Mouse (Mus musculus) heart, embryonic 13.5 days (tissue): ENCODE measurements around the gene Pitpnm2. TPM values are rescaled to one million over a fixed set of nuclear protein-coding genes. Genes with fewer than 3 reads are reported as not detected.

Source experiments
- ATAC-seq: fragments of 200-750 bp; cut with Nextera tagmentation; 2 replicates; pipeline ENCODE4 v1.8.0; 2017; ENCODE audit warnings: moderate TSS enrichment; ENCODE audit not compliant: insufficient number of reproducible peaks, low FRiP score, low TSS enrichment; ENCODE audit errors: extremely low read depth
- H3K27ac ChIP-seq: fragments of 300-500 bp; sonication (generic); replicated peaks from 2 replicates; pipeline ENCODE4 v1.5.1; 2015; ENCODE audit warnings: moderate library complexity, mild to moderate bottlenecking, inconsistent platforms
- H3K27me3 ChIP-seq: fragments of 300-500 bp; sonication (generic); replicated peaks from 2 replicates; pipeline ENCODE4 v1.6.1; 2015; ENCODE audit warnings: mild to moderate bottlenecking, inconsistent platforms
- H3K36me3 ChIP-seq: fragments of 300-500 bp; sonication (generic); 2 replicates; pipeline ENCODE4 v1.6.1; 2015; ENCODE audit warnings: mild to moderate bottlenecking, inconsistent platforms
- H3K4me1 ChIP-seq: fragments of 300-500 bp; sonication (generic); 2 replicates; pipeline ENCODE4 v1.6.1; 2015; ENCODE audit warnings: inconsistent platforms
- H3K4me2 ChIP-seq: fragments of 300-500 bp; sonication (generic); 2 replicates; pipeline ENCODE4 v1.6.1; 2015; ENCODE audit warnings: inconsistent platforms, mild to moderate bottlenecking, moderate library complexity
- H3K4me3 ChIP-seq: fragments of 300-500 bp; sonication (generic); 2 replicates; pipeline ENCODE4 v1.5.1; 2015; ENCODE audit warnings: moderate library complexity, mild to moderate bottlenecking, inconsistent platforms
- H3K9ac ChIP-seq: fragments of 300-500 bp; sonication (generic); 2 replicates; pipeline ENCODE4 v1.6.1; 2015; ENCODE audit warnings: inconsistent platforms, mild to moderate bottlenecking, moderate library complexity
- H3K9me3 ChIP-seq: fragments of 300-500 bp; sonication (generic); 2 replicates; pipeline ENCODE4 v1.6.1; 2016; ENCODE audit warnings: inconsistent platforms
- WGBS: fragments of 180-500 bp; shearing (Covaris S2); methylation state at CpG from one replicate; pipeline ENCODE4 v1.1.7; 2015; ENCODE audit warnings: mixed read lengths; 5-methylcytosine and 5-hydroxymethylcytosine counted together
- polyA plus RNA-seq: library from polyadenylated mRNA; unstranded; fragments of >200 nt; fragmentation: Nextera tagmentation; extraction: Ambion mirVana; gene quantifications from 2 replicates; pipeline ENCODE4 v1.2.1, GENCODE M21; 2015

The Pitpnm2 gene
- polyA plus RNA-seq, 1 experiment from 2014 or later: 6.6 TPM

DNA sequence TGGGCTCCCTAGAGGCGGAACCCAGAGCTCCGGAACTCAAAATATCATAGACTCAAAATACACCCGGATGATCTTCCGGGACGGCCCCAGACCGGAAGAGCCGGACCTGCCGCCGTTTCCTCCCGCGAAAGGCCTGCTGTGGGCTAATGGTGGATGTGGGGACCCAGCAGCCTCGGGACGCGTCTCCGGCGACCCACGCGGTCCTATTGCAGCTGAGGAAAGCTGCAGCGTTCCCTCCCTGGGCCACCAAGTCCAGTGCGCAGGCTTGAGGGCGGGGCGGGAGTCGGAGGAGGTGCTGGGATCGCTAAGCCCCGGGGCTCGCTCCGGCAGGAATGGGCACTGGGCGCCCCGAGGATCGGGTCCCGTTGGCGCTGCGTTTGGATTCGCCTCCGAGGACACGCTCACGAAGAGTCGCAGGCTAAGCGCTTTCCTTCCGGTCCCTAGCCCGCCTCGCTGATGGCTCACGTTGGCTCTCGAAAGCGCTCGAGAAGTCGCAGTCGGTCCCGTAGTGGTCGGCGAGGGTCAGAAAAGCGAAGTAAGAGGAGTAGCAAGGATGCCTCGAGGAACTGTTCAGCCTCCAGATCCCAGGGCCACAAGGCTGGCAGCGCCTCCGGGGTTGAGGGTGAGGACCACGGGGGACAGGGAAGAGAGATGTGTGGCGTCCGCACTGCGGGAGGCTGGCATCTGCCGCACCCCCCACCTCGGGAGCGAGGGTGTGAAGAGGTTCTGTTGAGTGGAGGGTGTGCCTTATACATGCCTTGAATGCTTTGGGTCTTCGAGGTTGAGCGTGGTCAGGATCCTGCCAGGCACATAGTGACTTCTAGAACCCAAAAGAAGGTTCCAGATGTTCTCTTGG, 133.3 kb downstream of the Pitpnm2 start, which contains the start of gene Arl6ip4:
Gene Arl6ip4, plus strand, starts transcription at position 100 of the 856 bp plus-strand sequence.
- peak within 1 kb of the TSS; percentile 95 for H3K4me3 ChIP-seq
- under 1% methylated on average over 64 of the region's 64 CpGs for WGBS
- H3K36me3 ChIP-seq: peaks cover 53% of the 10 kb centered on the region
- peak within 1 kb of the TSS; percentile 98 for H3K9ac ChIP-seq
- no peaks in the 10 kb centered on the region for H3K27me3 ChIP-seq
- ATAC-seq: no peak
- H3K27ac ChIP-seq: peak within 1 kb of the TSS; percentile 87
- no peaks in the 10 kb centered on the region for H3K9me3 ChIP-seq
- peaks cover 37% of the 10 kb centered on the region for H3K4me1 ChIP-seq
- peak within 1 kb of the TSS; percentile 99 for H3K4me2 ChIP-seq

DNA sequence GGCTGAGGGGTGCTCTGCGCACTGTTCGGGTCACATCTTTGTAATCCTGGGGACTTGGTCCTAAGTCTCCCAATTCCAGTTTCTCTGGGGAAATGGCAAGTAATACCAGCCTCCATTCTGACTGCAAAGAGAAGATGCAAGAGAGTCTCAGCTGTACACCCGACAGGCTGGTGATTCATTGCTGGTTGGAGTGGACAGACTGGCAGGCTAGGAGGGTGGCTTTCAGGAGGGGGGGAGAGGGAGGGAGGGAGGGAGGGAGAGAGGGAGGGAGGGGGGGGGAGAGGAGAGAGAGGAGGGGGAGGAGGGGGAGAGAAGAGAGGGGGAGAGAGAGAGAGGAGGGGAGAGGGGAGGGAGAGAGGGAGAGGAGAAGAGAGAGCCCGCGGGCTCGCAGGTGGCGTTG, 134.0 kb downstream of the Pitpnm2 start:
- Histone ChIP-seq H3K4me2 (peak overlapping the region; percentile 99), H3K27me3 (no peaks in the 10 kb centered on the region), H3K4me3 (peak overlapping the region; percentile 95), H3K27ac (peak overlapping the region; percentile 87), H3K36me3 (peaks cover 46% of the 10 kb centered on the region), H3K9me3 (no peaks in the 10 kb centered on the region), H3K9ac (peak overlapping the region; percentile 98), H3K4me1 (peaks cover 42% of the 10 kb centered on the region)
- 21% methylated on average over 7 of the region's 7 CpGs for WGBS
- no peak for ATAC-seq

DNA sequence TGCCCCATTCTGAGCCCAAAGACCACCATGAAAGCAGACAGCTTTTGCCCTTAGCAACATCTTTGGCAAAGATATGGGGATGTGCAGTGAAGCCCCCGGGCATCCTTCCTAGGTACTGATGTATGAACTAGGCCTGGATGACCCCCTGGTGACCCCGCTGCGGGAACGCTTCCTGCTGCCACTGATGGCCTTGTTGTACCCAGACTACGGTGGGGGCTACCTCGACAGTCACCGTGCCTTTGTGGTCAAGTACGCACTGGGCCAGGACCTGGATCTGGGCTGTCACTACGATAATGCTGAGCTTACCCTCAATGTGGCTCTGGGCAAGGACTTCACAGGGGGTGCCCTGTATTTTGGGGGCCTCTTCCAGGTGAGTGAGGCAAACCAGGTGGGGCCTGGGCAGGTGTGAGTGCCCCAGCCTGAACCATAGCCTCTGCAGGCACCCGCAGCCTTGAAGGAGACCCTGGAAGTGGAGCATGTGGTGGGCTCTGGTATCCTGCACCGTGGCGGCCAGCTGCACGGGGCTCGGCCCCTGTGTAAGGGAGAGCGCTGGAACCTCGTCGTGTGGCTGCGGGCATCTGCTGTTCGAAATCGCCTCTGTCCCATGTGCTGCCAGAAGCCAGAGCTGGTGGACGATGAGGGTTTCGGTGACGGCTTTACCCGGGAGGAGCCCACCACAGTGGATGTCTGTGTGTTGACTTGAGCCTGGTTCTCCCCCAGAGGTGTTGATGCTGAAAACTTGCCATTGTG, 135.1 kb downstream of the Pitpnm2 start:
- no peak overlapping the region for H3K9ac ChIP-seq
- no peaks in the 10 kb centered on the region for H3K27me3 ChIP-seq
- no peaks in the 10 kb centered on the region for H3K9me3 ChIP-seq
- H3K4me1 ChIP-seq: peaks cover 42% of the 10 kb centered on the region
- H3K27ac ChIP-seq: no peak overlapping the region
- H3K4me3 ChIP-seq: no peak overlapping the region
- H3K4me2 ChIP-seq: no peak overlapping the region
- WGBS: 88% methylated on average over 24 of the region's 24 CpGs
- H3K36me3 ChIP-seq: peaks cover 35% of the 10 kb centered on the region
- no peak for ATAC-seq

DNA sequence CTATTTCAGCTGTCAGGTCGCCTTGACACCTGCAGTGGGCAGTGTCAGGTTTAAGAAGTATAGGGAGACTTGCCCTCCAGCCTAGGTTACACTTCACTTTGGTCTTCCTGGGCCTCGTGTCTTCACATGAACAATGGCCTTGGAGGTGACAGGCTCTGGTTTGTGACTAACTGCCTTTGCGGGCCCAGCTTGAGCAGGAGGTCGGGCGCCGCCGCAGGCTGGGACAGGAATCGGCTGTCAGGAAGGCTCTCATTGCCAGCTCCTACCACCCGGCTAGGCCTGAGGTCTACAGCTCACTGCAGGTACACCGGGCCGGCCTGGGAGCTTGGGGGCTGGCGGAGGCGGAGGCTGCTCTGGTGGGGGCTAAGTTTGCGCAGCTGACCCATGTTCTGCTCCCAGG, 136.5 kb downstream of the Pitpnm2 start:
- peak overlapping the region; percentile 93 for H3K4me2 ChIP-seq
- whole genome bisulfite sequencing: 15% methylated on average over 14 of the region's 14 CpGs
- no peaks in the 10 kb centered on the region for H3K9me3 ChIP-seq
- peak overlapping the region; percentile 85 for H3K4me3 ChIP-seq
- H3K4me1 ChIP-seq: peaks cover 42% of the 10 kb centered on the region
- no peaks in the 10 kb centered on the region for H3K27me3 ChIP-seq
- peaks cover 21% of the 10 kb centered on the region for H3K36me3 ChIP-seq
- H3K27ac ChIP-seq: peak overlapping the region; percentile 89
- peak overlapping the region; percentile 87 for H3K9ac ChIP-seq
- no peak for ATAC-seq

DNA sequence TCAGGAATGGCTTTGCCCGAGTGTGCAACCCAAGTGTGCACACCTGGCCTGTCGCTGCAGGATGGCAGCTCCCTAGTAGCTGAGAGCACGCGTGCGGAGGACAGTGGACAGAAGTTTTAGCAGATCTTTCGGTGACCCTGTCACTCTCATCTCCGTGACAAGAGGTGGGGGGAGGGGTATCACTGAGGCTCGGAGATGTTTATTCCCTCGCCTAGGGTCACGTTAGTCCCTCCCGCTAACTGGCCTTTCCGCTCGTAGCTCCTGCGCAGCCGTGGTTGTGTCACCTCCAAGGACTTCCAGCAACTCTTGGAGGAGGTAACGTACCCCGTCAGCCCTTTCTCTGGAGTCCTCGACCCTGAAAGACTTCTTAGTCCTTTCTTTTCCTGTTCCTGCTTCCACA, 137.0 kb downstream of the Pitpnm2 start:
- H3K36me3 ChIP-seq: peaks cover 16% of the 10 kb centered on the region
- no peaks in the 10 kb centered on the region for H3K27me3 ChIP-seq
- no peaks in the 10 kb centered on the region for H3K9me3 ChIP-seq
- peak overlapping the region; percentile 87 for H3K9ac ChIP-seq
- peaks cover 42% of the 10 kb centered on the region for H3K4me1 ChIP-seq
- WGBS: 0% methylated on average over 18 of the region's 18 CpGs
- peak overlapping the region; percentile 85 for H3K4me3 ChIP-seq
- H3K27ac ChIP-seq: peak overlapping the region; percentile 89
- peak overlapping the region; percentile 93 for H3K4me2 ChIP-seq
- ATAC-seq: no peak

DNA sequence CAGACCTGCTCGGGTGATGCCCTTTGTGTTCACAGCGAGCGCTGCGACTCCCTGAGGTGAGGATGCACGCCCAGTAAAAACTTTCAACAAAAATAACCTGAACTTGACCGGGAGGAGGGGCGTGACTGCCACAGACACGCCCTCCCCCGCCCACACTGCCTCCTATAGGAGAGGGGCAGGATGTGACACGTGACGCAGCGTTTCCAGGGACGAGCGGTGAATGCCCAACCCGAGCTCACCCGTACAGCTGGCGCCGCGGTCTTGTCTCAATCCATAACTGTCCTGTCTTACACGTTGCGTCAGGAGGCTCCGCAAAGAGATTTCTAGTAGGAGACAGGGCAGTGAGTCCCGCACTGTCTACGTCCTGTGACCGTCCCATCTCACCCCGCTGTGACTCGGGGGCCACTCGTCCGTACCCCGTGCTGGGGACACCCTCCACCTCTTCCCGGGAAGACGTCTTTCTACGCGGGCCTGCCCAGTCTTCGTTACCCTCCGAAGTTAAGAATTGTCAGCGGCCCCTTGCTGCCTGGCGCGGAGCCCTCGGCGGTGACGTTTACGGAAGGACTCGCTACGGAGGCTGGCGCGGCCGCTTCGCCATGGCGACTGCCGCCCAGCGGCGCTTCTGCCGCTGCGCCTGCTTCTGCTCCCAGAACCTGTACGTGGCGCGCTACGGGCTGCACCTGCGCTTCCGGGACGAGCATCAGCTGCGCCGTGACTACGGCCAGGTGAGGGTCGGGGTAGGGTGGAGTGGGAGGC, 137.6 kb downstream of the Pitpnm2 start, which contains the start of gene Ogfod2:
Gene Ogfod2, plus strand, starts transcription at position 556 of the 756 bp plus-strand sequence.
- H3K9me3 ChIP-seq: no peaks in the 10 kb centered on the region
- peak; percentile 89 for ATAC-seq
- peaks cover 36% of the 10 kb centered on the region for H3K4me1 ChIP-seq
- peak within 1 kb of the TSS; percentile 87 for H3K9ac ChIP-seq
- WGBS: under 1% methylated on average over 66 of the region's 66 CpGs
- no peaks in the 10 kb centered on the region for H3K27me3 ChIP-seq
- peak within 1 kb of the TSS; percentile 93 for H3K4me2 ChIP-seq
- H3K4me3 ChIP-seq: peak within 1 kb of the TSS; percentile 85
- peaks cover 10% of the 10 kb centered on the region for H3K36me3 ChIP-seq
- peak within 1 kb of the TSS; percentile 89 for H3K27ac ChIP-seq

DNA sequence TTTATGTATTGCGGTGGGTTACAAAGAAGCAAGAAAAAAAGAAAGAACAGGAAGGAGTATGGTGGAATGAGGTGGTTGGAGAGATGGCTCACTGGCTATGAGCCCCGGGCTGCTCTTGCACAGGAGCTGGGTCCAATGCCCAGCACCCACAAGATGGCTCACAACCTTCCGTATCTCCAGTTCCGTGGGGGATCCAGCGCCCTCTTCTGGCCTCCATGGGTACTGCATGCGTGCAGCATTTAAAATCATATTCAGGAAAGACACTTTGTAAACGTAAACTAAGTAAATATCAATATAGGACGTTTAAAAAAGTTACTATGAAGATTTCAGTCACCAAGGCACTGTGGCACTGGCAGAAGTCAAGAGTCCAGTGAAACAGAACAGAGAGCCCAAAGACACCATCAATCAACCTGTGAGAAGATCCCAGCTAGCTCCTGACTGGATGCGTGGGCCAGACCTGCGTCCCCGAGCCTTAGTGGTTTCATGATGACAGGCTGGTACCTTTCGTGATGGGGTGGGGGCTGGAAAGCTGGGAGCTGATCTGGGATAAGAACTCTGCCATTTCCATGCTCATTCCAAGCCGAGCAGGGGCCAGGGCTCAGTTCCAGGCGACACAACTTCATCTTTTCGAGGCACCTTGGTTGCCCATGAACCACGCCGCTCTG, 138.4 kb downstream of the Pitpnm2 start:
- no peaks in the 10 kb centered on the region for H3K9me3 ChIP-seq
- peak overlapping the region; percentile 93 for H3K4me2 ChIP-seq
- H3K36me3 ChIP-seq: peaks cover 9% of the 10 kb centered on the region; the same call in 1 of the 2 replicates
- no peak for ATAC-seq
- H3K4me1 ChIP-seq: peaks cover 30% of the 10 kb centered on the region
- peak overlapping the region; percentile 85 for H3K4me3 ChIP-seq
- H3K27me3 ChIP-seq: no peaks in the 10 kb centered on the region
- H3K27ac ChIP-seq: peak overlapping the region; percentile 89
- 30% methylated on average over 17 of the region's 17 CpGs for WGBS
- peak overlapping the region; percentile 87 for H3K9ac ChIP-seq

DNA sequence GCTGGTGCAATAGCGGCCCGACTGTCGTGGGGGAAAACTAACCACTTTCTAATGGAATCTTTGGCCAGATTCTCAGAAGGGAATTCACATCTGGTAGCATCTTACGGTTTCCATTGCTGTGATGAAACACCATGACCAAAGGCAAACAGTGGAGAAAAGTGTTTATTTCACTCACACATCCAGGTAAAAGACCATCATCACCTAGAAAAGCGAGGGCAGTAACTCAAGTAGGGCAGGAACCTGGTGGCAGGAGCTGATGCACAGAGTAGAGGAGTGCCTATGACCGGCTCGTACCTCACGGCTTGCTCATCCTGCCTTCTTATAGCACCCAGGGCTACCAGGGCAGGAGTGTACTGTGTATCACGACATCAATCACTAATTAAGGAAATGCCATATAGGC, 146.0 kb downstream of the Pitpnm2 start:
- no peaks in the 10 kb centered on the region for H3K27me3 ChIP-seq
- WGBS: 89% methylated on average over 9 of the region's 9 CpGs
- no peak for ATAC-seq

DNA sequence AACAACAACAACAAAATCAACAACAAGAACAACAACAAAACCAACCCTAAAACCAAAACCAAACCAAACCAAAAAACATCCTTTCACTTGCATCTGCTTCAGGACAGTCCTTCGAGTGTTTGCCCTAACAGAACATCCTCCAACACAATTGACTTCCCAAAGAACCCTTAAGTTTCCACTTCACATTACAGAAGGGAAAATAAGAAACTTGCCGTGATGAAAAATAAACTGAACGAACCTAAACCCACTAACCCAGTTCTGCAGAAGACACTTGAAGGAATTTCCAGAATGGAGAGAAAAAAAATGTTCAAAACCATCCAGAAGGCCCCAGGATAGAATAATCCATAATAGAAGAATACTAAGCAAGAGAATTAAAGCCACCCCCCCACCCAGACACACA, 146.5 kb downstream of the Pitpnm2 start:
- no peak overlapping the region for H3K27ac ChIP-seq
- H3K4me1 ChIP-seq: no peaks in the 10 kb centered on the region
- WGBS: 75% methylated on average over 3 of the region's 3 CpGs
- H3K4me3 ChIP-seq: no peak overlapping the region
- no peaks in the 10 kb centered on the region for H3K27me3 ChIP-seq
- ATAC-seq: no peak
- H3K9me3 ChIP-seq: no peaks in the 10 kb centered on the region
- no peak overlapping the region for H3K4me2 ChIP-seq
- H3K36me3 ChIP-seq: peaks cover 4% of the 10 kb centered on the region; the same call in 1 of the 2 replicates
- no peak overlapping the region for H3K9ac ChIP-seq

More for the DNA sequence above, 146.0 kb downstream of the Pitpnm2 start:
- no peaks in the 10 kb centered on the region for H3K4me1 ChIP-seq
- no peak overlapping the region for H3K9ac ChIP-seq
- no peak overlapping the region for H3K4me3 ChIP-seq
- H3K4me2 ChIP-seq: no peak overlapping the region
- H3K36me3 ChIP-seq: peaks cover 4% of the 10 kb centered on the region; the same call in 1 of the 2 replicates
- no peak overlapping the region for H3K27ac ChIP-seq
- H3K9me3 ChIP-seq: no peaks in the 10 kb centered on the region

DNA sequence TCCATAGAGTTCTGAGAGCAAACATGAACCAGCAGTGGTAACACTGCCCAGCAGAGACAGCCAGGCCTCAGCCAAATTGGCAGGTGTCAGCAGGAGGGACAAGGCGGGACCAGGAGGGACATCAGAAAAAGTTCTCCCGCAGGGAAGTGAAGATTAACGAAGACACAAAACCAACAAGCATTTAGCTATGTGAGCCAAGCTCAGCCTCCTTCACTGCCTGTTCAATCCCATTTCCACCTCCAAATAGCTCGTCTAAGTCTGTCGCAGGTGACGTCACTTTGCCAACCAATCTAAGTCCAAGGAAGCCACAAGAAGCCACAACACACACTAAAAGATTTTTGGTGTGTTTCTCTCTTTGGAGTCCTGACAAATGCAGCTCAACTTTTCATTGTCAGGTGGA, 147.2 kb downstream of the Pitpnm2 start:
- no peak overlapping the region for H3K4me2 ChIP-seq
- no peak for ATAC-seq
- 72% methylated on average over 6 of the region's 6 CpGs for WGBS
- no peaks in the 10 kb centered on the region for H3K9me3 ChIP-seq
- H3K36me3 ChIP-seq: peaks cover 4% of the 10 kb centered on the region; the same call in 1 of the 2 replicates
- H3K9ac ChIP-seq: no peak overlapping the region
- no peak overlapping the region for H3K4me3 ChIP-seq
- H3K4me1 ChIP-seq: no peaks in the 10 kb centered on the region
- no peak overlapping the region for H3K27ac ChIP-seq
- no peaks in the 10 kb centered on the region for H3K27me3 ChIP-seq
